Mouse (Mus musculus) T-helper 17 cell (primary cell): ENCODE data around the gene Upk3a.
"Not testable (repeated sequence)": the region's sequence is repeated elsewhere in the genome, so short reads cannot be mapped to it uniquely, and the experiment has no call there.

ENCODE experiments used
- in situ Hi-C, 2 experiments: fragments of 300-600 bp; cut with MboI, MseI; formaldehyde crosslinking; loops; 1 replicate in 1 of 2; 2 replicates in 1 of 2; pipeline ENCODE4 v1.15.1; 2025; ENCODE audit warnings: high pct_unique_total_duplicates in 2 of 2

The Upk3a gene

GRCm38 (mm10) chr15:84999911-85000310 is 17.0 kb upstream of the Upk3a start:
- in situ Hi-C loops: loop anchor here (5.0 kb wide), 1 partner anchor 72 kb away; no protein-coding TSS in a partner anchor

GRCm38 (mm10) chr15:85000984-85001982 is 15.7 kb upstream of the Upk3a start:
- in situ Hi-C loops: no loop called here

- in situ Hi-C loops: no loop called here
Measured at GRCm38 (mm10) chr15:85009666-85010065, 7.3 kb upstream of the Upk3a start.

- in situ Hi-C loops: no loop called here
Measured at GRCm38 (mm10) chr15:85011895-85012661, 4.9 kb upstream of the Upk3a start.

- in situ Hi-C loops: no loop called here
Measured at GRCm38 (mm10) chr15:85012662-85013054, 4.3 kb upstream of the Upk3a start.

GRCm38 (mm10) chr15:85015771-85016170 is 1.2 kb upstream of the Upk3a start:
- in situ Hi-C loops: no loop called here

- in situ Hi-C loops: no loop called here
Measured at GRCm38 (mm10) chr15:85022211-85022610, 5.3 kb downstream of the Upk3a start.

GRCm38 (mm10) chr15:85026197-85026596 is 9.3 kb downstream of the Upk3a start:
- in situ Hi-C loops: no loop called here

GRCm38 (mm10) chr15:85027740-85028139 is 10.8 kb downstream of the Upk3a start:
- in situ Hi-C loops: no loop called here

- in situ Hi-C loops: not testable (repeated sequence)
Measured at GRCm38 (mm10) chr15:85028648-85029047, 11.7 kb downstream of the Upk3a start, which contains the start of gene Fam118a. TSS of gene Fam118a (plus strand) at chr15:85028948.

- in situ Hi-C loops: not testable (repeated sequence)
Measured at GRCm38 (mm10) chr15:85030643-85031042, 13.7 kb downstream of the Upk3a start.

GRCm38 (mm10) chr15:85031866-85032265 is 14.9 kb downstream of the Upk3a start:
- in situ Hi-C loops: no loop called here

- in situ Hi-C loops: not testable (repeated sequence)
Measured at GRCm38 (mm10) chr15:85033916-85034315, 17.0 kb downstream of the Upk3a start.

GRCm38 (mm10) chr15:85036566-85037342 is 19.8 kb downstream of the Upk3a start:
- in situ Hi-C loops: no loop called here

GRCm38 (mm10) chr15:85037343-85037690 is 20.4 kb downstream of the Upk3a start:
- in situ Hi-C loops: no loop called here

- in situ Hi-C loops: no loop called here
Measured at GRCm38 (mm10) chr15:85041546-85042225, 24.7 kb downstream of the Upk3a start.

GRCm38 (mm10) chr15:85042361-85042954 is 25.5 kb downstream of the Upk3a start:
- in situ Hi-C loops: no loop called here

GRCm38 (mm10) chr15:85043116-85043515 is 26.2 kb downstream of the Upk3a start:
- in situ Hi-C loops: no loop called here

- in situ Hi-C loops: no loop called here
Measured at GRCm38 (mm10) chr15:85043761-85044160, 26.8 kb downstream of the Upk3a start.

- in situ Hi-C loops: no loop called here
Measured at GRCm38 (mm10) chr15:85046230-85046950, 29.4 kb downstream of the Upk3a start.
